Mouse (Mus musculus) lung, embryonic 15.5 days (tissue): ENCODE data around the gene Ier5. TPM values are rescaled to one million over a fixed set of nuclear protein-coding genes. Genes with fewer than 3 reads are reported as not detected.

ENCODE experiments used
- ATAC-seq: fragments of 200-750 bp; cut with Nextera tagmentation; 2 replicates; pipeline ENCODE4 v1.8.0; 2017; ENCODE audit warnings: moderate number of reproducible peaks, borderline replicate concordance; ENCODE audit not compliant: low FRiP score, low TSS enrichment; ENCODE audit errors: extremely low read depth
- H3K27ac ChIP-seq: fragments of 300-500 bp; sonication (generic); 2 replicates; pipeline ENCODE4 v1.5.1; 2015; ENCODE audit warnings: moderate library complexity, mild to moderate bottlenecking, inconsistent platforms
- H3K27me3 ChIP-seq: fragments of 300-500 bp; sonication (generic); 2 replicates; pipeline ENCODE4 v1.6.1; 2015; ENCODE audit warnings: inconsistent platforms
- H3K36me3 ChIP-seq: fragments of 300-500 bp; sonication (generic); 2 replicates; pipeline ENCODE4 v1.6.1; 2015; ENCODE audit warnings: inconsistent platforms
- H3K4me1 ChIP-seq: fragments of 300-500 bp; sonication (generic); 2 replicates; pipeline ENCODE4 v1.6.1; 2015; ENCODE audit warnings: inconsistent platforms
- H3K4me2 ChIP-seq: fragments of 300-500 bp; sonication (generic); 2 replicates; pipeline ENCODE4 v1.6.1; 2015; ENCODE audit warnings: inconsistent platforms, mild to moderate bottlenecking, moderate library complexity
- H3K4me3 ChIP-seq: fragments of 300-500 bp; sonication (generic); 2 replicates; pipeline ENCODE4 v1.5.1; 2015; ENCODE audit warnings: mild to moderate bottlenecking, inconsistent platforms
- H3K9ac ChIP-seq: fragments of 300-500 bp; sonication (generic); 2 replicates; pipeline ENCODE4 v1.6.1; 2015; ENCODE audit warnings: inconsistent platforms
- H3K9me3 ChIP-seq: fragments of 300-500 bp; sonication (generic); 2 replicates; pipeline ENCODE4 v1.6.1; 2016; ENCODE audit warnings: inconsistent platforms
- WGBS: fragments of 180-500 bp; shearing (Covaris S2); methylation state at CpG from one replicate; pipeline ENCODE4 v1.1.7; 2015; 5-methylcytosine and 5-hydroxymethylcytosine counted together
- polyA plus RNA-seq: library from polyadenylated mRNA; unstranded; fragments of >200 nt; fragmentation: Nextera tagmentation; extraction: Ambion mirVana; gene quantifications from 2 replicates; pipeline ENCODE4 v1.2.1, GENCODE M21; 2015

The Ier5 gene
- polyA plus RNA-seq, 1 experiment from 2014 or later, result 7.0 TPM

- no peak overlapping the region for H3K4me3 ChIP-seq
- no peaks in the 10 kb centered on the region for H3K36me3 ChIP-seq
- H3K27me3 ChIP-seq, result no peaks in the 10 kb centered on the region
- no peak overlapping the region for H3K4me2 ChIP-seq
- no peak overlapping the region for H3K9ac ChIP-seq
- no peak for ATAC-seq
- no peak overlapping the region for H3K27ac ChIP-seq
- 6% methylated on average over 5 of the region's 5 CpGs for WGBS
- peaks cover 44% of the 10 kb centered on the region for H3K4me1 ChIP-seq
- H3K9me3 ChIP-seq, result no peaks in the 10 kb centered on the region
Measured at GRCm38 (mm10) chr1:155048947-155049346, 50.5 kb downstream of the Ier5 start.

Other genes starting within 250 kb of the Ier5 start
- gene Cacna1e, start 215.1 kb downstream of the Ier5 start, polyA plus RNA-seq, result 0.21 and 0.45 TPM in 2 replicates
- 12.1 and 12.3 TPM in 2 replicates for gene Mr1, start 47.2 kb upstream of the Ier5 start, polyA plus RNA-seq
- gene Stx6, start 59.1 kb upstream of the Ier5 start, polyA plus RNA-seq, result 81.5 and 87.2 TPM in 2 replicates
- gene BC034090, start 144.8 kb upstream of the Ier5 start, polyA plus RNA-seq, result 4.0 and 4.2 TPM in 2 replicates